Mouse (Mus musculus) myocyte (in vitro differentiated cells): Measurements from ENCODE around the gene Ntrk3. TPM values are rescaled to one million over a fixed set of nuclear protein-coding genes. Genes with fewer than 3 reads are reported as not detected.

Experiments
- H3K27me3 ChIP-seq: one replicate; pipeline ENCODE4 v1.6.1; 2011; ENCODE audit not compliant: control insufficient read depth, insufficient read depth, insufficient read length
- H3K36me3 ChIP-seq: one replicate; pipeline ENCODE4 v1.6.1; 2011; ENCODE audit not compliant: control insufficient read depth, insufficient read depth
- H3K4me2 ChIP-seq: one replicate; pipeline ENCODE4 v1.6.1; 2011; ENCODE audit warnings: low read depth, control low read depth
- H3K4me3 ChIP-seq: one replicate; pipeline ENCODE4 v1.5.1; 2011; ENCODE audit warnings: mild to moderate bottlenecking, control low read depth, moderate library complexity
- H3K79me2 ChIP-seq: one replicate; pipeline ENCODE4 v1.6.1; 2011; ENCODE audit not compliant: control insufficient read depth, insufficient read depth
- H3ac ChIP-seq: one replicate; pipeline ENCODE4 v1.6.1; 2011; ENCODE audit not compliant: control insufficient read depth, insufficient read length
- CEBPB ChIP-seq: IDR thresholded peaks from 2 replicates; pipeline ENCODE4 v1.6.1; 2011; ENCODE audit warnings: mild to moderate bottlenecking, moderate library complexity; ENCODE audit not compliant: poor library complexity, insufficient read depth, severe bottlenecking
- E2F4 ChIP-seq: IDR thresholded peaks from one replicate; pipeline ENCODE4 v1.6.1; 2011; ENCODE audit warnings: mild to moderate bottlenecking, control low read depth, moderate library complexity; ENCODE audit not compliant: insufficient read depth
- MAX ChIP-seq: IDR thresholded peaks from one replicate; pipeline ENCODE4 v1.6.1; 2011; ENCODE audit warnings: low read depth, mild to moderate bottlenecking, control low read depth
- MYOD1 ChIP-seq, 3 experiments: IDR thresholded peaks; one replicate each; pipeline ENCODE4 v1.6.1; 2011; ENCODE audit warnings: control low read depth in 2 of 3, low read depth in 2 of 3, mild to moderate bottlenecking in 2 of 3, moderate library complexity in 1 of 3; ENCODE audit not compliant: insufficient read length in 2 of 3, control insufficient read depth in 1 of 3
- MYOG ChIP-seq, 3 experiments: IDR thresholded peaks; one replicate each; pipeline ENCODE4 v1.6.1; 2011; ENCODE audit warnings: control low read depth in 2 of 3, low read depth in 2 of 3, mild to moderate bottlenecking in 2 of 3; ENCODE audit not compliant: insufficient read length in 2 of 3, control insufficient read depth in 1 of 3, insufficient read depth in 1 of 3
- POLR2A ChIP-seq: IDR thresholded peaks from one replicate; pipeline ENCODE4 v1.6.1; 2011; ENCODE audit warnings: low read depth, mild to moderate bottlenecking, control low read depth, moderate library complexity; ENCODE audit not compliant: insufficient read length
- POLR2AphosphoS2 ChIP-seq: IDR thresholded peaks from one replicate; pipeline ENCODE4 v1.6.1; 2011; ENCODE audit warnings: low read depth, control low read depth; ENCODE audit not compliant: insufficient read length
- REST ChIP-seq: IDR thresholded peaks from one replicate; pipeline ENCODE4 v1.6.1; 2011; ENCODE audit warnings: mild to moderate bottlenecking, control low read depth, moderate library complexity; ENCODE audit not compliant: insufficient read depth, insufficient read length
- SRF ChIP-seq: IDR thresholded peaks from one replicate; pipeline ENCODE4 v1.6.1; 2011; ENCODE audit warnings: low read depth; ENCODE audit not compliant: control insufficient read depth, insufficient read length
- TCF12 ChIP-seq: IDR thresholded peaks from one replicate; pipeline ENCODE4 v1.6.1; 2011; ENCODE audit warnings: mild to moderate bottlenecking, control low read depth; ENCODE audit not compliant: poor library complexity, insufficient read depth, severe bottlenecking
- TCF3 ChIP-seq: IDR thresholded peaks from one replicate; pipeline ENCODE4 v1.6.1; 2011; ENCODE audit warnings: low read depth, control low read depth; ENCODE audit not compliant: insufficient read length
- USF1 ChIP-seq: IDR thresholded peaks from one replicate; pipeline ENCODE4 v1.6.1; 2011; ENCODE audit warnings: low read depth, mild to moderate bottlenecking, control low read depth, moderate library complexity
- polyA plus RNA-seq: library from polyadenylated mRNA; unstranded; fragments of >200 nt; fragmentation: generic; extraction: Trizol; gene quantifications from one replicate; pipeline ENCODE4 v1.2.1, GENCODE M21; 2012; ENCODE audit warnings: missing spikeins

The Ntrk3 gene
- polyA plus RNA-seq, 1 experiment, result 0.17 TPM

DNA sequence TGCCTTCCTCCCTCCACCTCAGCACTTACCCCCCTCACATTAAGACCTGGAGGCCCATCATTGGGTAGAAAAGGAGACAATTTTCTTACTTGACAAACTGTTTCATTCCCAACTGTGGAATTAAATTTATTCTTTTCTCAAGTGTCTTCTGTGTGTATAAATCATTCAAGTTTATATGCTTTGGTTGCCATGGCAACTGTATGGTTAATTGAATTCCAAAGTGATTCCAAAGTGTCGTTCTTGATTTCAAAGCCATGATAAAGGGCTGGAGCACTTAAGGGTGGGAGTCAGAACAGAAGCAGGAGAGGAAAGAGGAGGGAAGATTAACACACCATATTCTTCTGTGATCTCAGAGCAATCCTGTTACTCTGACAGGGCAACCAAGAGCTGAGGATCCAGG lies 572.3 kb downstream of the Ntrk3 start:
- no peak overlapping the region for H3K4me2 ChIP-seq
- no peaks in the 10 kb centered on the region for H3K27me3 ChIP-seq
- no peaks in the 10 kb centered on the region for H3K79me2 ChIP-seq
- no peaks in the 10 kb centered on the region for H3K36me3 ChIP-seq
- no peak for TF ChIP-seq MYOD1 (IDR thresholded peaks at IDR 0.05; ENCODE audit: control insufficient read depth in 1 of 3, insufficient read length in 2 of 3, low read depth in 2 of 3)
- no peak for TF ChIP-seq E2F4
- TF ChIP-seq REST, result no peak
- TF ChIP-seq POLR2AphosphoS2, result no peak
- TF ChIP-seq SRF, result no peak
- TF ChIP-seq MAX, result no peak
- no peak for TF ChIP-seq MYOG (IDR thresholded peaks at IDR 0.05; ENCODE audit: control insufficient read depth in 1 of 3, insufficient read depth in 1 of 3, insufficient read length in 2 of 3, low read depth in 2 of 3)
- no peak for TF ChIP-seq POLR2A
- TF ChIP-seq CEBPB, result no peak
- TF ChIP-seq TCF12, result no peak
- TF ChIP-seq TCF3, result no peak
- H3K4me3 ChIP-seq, result no peak overlapping the region
- no peak overlapping the region for H3ac ChIP-seq

DNA sequence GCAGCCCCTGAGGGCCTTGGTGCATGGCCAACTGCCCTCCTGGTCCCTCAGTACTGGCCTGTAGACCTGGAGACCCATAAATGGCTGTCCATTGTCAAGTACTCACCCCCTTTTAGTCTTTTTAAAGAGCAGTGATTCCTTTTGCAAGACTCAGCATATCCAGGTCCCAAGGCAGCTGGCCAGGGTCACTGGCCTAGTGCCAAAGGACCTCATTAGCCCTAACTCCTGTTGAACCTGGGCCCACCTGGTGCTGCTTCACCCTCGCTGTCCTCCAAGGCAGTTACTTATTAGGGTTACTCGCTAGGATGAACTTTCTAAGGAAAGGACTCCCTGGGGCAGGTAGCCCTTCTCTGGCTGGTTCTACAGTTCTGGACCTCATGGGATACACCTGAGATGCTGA lies 579.9 kb downstream of the Ntrk3 start:
- H3K79me2 ChIP-seq, result no peaks in the 10 kb centered on the region
- H3K4me3 ChIP-seq, result no peak overlapping the region
- H3K27me3 ChIP-seq, result no peaks in the 10 kb centered on the region
- H3K4me2 ChIP-seq, result no peak overlapping the region
- H3K36me3 ChIP-seq, result no peaks in the 10 kb centered on the region
- no peak overlapping the region for H3ac ChIP-seq
- TF ChIP-seq POLR2A (no peak), MYOD1 (IDR thresholded peaks at IDR 0.05; ENCODE audit: control insufficient read depth in 1 of 3, insufficient read length in 2 of 3, low read depth in 2 of 3) (no peak), CEBPB (no peak), TCF3 (no peak), SRF (no peak), REST (no peak), E2F4 (no peak), MAX (no peak)

GRCm38 (mm10) chr7:78145251-78145650 lies 592.6 kb downstream of the Ntrk3 start:
- Histone ChIP-seq H3K27me3 (no peaks in the 10 kb centered on the region), H3K4me2 (no peak overlapping the region), H3K79me2 (no peaks in the 10 kb centered on the region), H3K4me3 (no peak overlapping the region), H3ac (no peak overlapping the region), H3K36me3 (no peaks in the 10 kb centered on the region)
- TF ChIP-seq MYOG (IDR thresholded peaks at IDR 0.05; ENCODE audit: control insufficient read depth in 1 of 3, insufficient read depth in 1 of 3, insufficient read length in 2 of 3, low read depth in 2 of 3), result no peak
- TF ChIP-seq POLR2AphosphoS2, result no peak
- TF ChIP-seq MYOD1 (IDR thresholded peaks at IDR 0.05; ENCODE audit: control insufficient read depth in 1 of 3, insufficient read length in 2 of 3, low read depth in 2 of 3), result no peak
- TF ChIP-seq USF1, result no peak
- no peak for TF ChIP-seq SRF
- TF ChIP-seq REST, result no peak
- no peak for TF ChIP-seq TCF3
- TF ChIP-seq E2F4, result no peak
- TF ChIP-seq POLR2A, result no peak
- TF ChIP-seq CEBPB, result no peak
- no peak for TF ChIP-seq MAX
- TF ChIP-seq TCF12, result no peak

DNA sequence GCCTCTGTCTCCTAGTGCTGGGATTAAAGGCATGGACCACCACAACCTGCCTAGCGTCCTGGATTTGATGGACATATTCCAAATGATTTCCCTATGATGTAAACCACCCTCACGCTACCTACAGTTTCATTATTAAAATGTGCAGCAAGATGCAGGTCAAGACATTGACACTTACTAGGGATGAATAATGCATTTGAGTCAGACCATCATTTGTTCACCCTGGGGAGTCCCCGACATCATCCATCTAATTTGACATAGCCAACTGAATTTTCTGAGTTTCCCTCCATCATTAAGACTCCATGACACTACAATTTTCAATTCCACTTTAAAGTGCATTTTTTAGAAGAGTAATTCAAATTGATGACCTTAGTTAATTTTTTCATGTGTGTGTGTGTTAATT lies 593.0 kb downstream of the Ntrk3 start:
- Histone ChIP-seq H3ac (no peak overlapping the region), H3K36me3 (no peaks in the 10 kb centered on the region), H3K27me3 (no peaks in the 10 kb centered on the region), H3K79me2 (no peaks in the 10 kb centered on the region), H3K4me2 (no peak overlapping the region), H3K4me3 (no peak overlapping the region)
- TF ChIP-seq TCF12, result no peak
- TF ChIP-seq MAX, result no peak
- no peak for TF ChIP-seq USF1
- TF ChIP-seq POLR2AphosphoS2, result no peak
- TF ChIP-seq MYOD1 (IDR thresholded peaks at IDR 0.05; ENCODE audit: control insufficient read depth in 1 of 3, insufficient read length in 2 of 3, low read depth in 2 of 3), result no peak
- TF ChIP-seq E2F4, result no peak
- no peak for TF ChIP-seq SRF
- no peak for TF ChIP-seq REST
- TF ChIP-seq MYOG (IDR thresholded peaks at IDR 0.05; ENCODE audit: control insufficient read depth in 1 of 3, insufficient read depth in 1 of 3, insufficient read length in 2 of 3, low read depth in 2 of 3), result no peak
- no peak for TF ChIP-seq TCF3
- TF ChIP-seq CEBPB, result no peak
- TF ChIP-seq POLR2A, result no peak

- no peak overlapping the region for H3ac ChIP-seq
- H3K79me2 ChIP-seq, result no peaks in the 10 kb centered on the region
- H3K27me3 ChIP-seq, result no peaks in the 10 kb centered on the region
- no peaks in the 10 kb centered on the region for H3K36me3 ChIP-seq
- no peak overlapping the region for H3K4me3 ChIP-seq
- TF ChIP-seq MYOD1 (IDR thresholded peaks at IDR 0.05; ENCODE audit: control insufficient read depth in 1 of 3, insufficient read length in 2 of 3, low read depth in 2 of 3), result no peak
- TF ChIP-seq MYOG (IDR thresholded peaks at IDR 0.05; ENCODE audit: control insufficient read depth in 1 of 3, insufficient read depth in 1 of 3, insufficient read length in 2 of 3, low read depth in 2 of 3), result no peak
- no peak for TF ChIP-seq POLR2AphosphoS2
- no peak for TF ChIP-seq TCF3
- no peak for TF ChIP-seq REST
- TF ChIP-seq E2F4, result no peak
- no peak for TF ChIP-seq SRF
- no peak for TF ChIP-seq POLR2A
- no peak for TF ChIP-seq CEBPB
- H3K4me2 ChIP-seq, result no peak overlapping the region
Measured at GRCm38 (mm10) chr7:78129966-78130365, 607.8 kb downstream of the Ntrk3 start.
